Mouse (Mus musculus) liver, postnatal 0 days (tissue): ENCODE results near the gene Bco1.

ENCODE experiments used
- CTCF ChIP-seq: sonication (generic); IDR thresholded peaks from 2 replicates; pipeline ENCODE4 v1.5.1; 2016; ENCODE audit warnings: antibody characterized with exemption, low read depth
- EP300 ChIP-seq: IDR thresholded peaks from 2 replicates; pipeline ENCODE4 v1.6.1; 2016; ENCODE audit warnings: antibody characterized with exemption, low read depth, mild to moderate bottlenecking

DNA sequence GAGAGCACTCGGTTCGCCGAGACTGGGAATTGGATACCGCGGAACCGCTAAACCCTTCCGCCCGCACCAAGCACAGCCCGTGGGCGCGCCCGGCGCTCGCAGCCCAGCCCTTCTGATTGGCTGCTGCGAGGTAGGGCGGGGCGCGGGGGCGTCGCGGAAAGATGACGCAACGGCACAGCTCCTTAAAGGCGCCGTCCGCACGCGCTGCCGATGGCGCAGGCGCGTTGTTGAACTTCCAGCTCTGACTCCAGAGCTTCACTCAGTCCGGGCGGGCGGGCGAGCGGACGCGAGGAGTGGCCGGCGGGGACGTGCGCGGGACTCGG lies 62.1 kb downstream of the Bco1 start:
- no peak for TF ChIP-seq CTCF
- no peak for TF ChIP-seq EP300
